Mouse (Mus musculus): ENCODE measurements around the gene Ctso. TPM values are rescaled to one million over a fixed set of nuclear protein-coding genes. Genes with fewer than 3 reads are reported as not detected.

The Ctso gene
- total RNA-seq, 2 experiments from 2014 or later, result 4.1 to 4.7 TPM

Other genes starting within 250 kb of the Ctso start
- not detected for gene Tdo2, start 43.6 kb downstream of the Ctso start, total RNA-seq (2021)
- not detected for gene Asic5, start 49.7 kb downstream of the Ctso start, total RNA-seq (2021)
- gene Gucy1b1, start 142.1 kb downstream of the Ctso start, total RNA-seq (2021), result 1 to 10 TPM; 7.2 to 7.8 TPM
- gene Gucy1a1, start 213.2 kb downstream of the Ctso start, total RNA-seq (2021), result 10 to 100 TPM; 18.2 TPM